Mouse (Mus musculus) layer of hippocampus, adult 9-11 months (tissue): ENCODE measurements around the gene Arhgef26.

Experiments
- DNase-seq: peaks from one replicate; pipeline ENCODE4 v3.0.0; 2022

The Arhgef26 gene

GRCm38 (mm10) chr3:62452961-62453360 is 114.8 kb downstream of the Arhgef26 start:
- DNase-seq: no peak

- DNase-seq: peak; percentile 25
Measured at GRCm38 (mm10) chr3:62454096-62454495, 116.0 kb downstream of the Arhgef26 start.

GRCm38 (mm10) chr3:62455854-62456253 is 117.7 kb downstream of the Arhgef26 start:
- DNase-seq: peak; percentile 73

- peak; percentile 56 for DNase-seq
Measured at GRCm38 (mm10) chr3:62458284-62459013, 120.3 kb downstream of the Arhgef26 start.

- DNase-seq: no peak
Measured at GRCm38 (mm10) chr3:62459483-62459882, 121.3 kb downstream of the Arhgef26 start.

- DNase-seq: no peak
Measured at GRCm38 (mm10) chr3:62464276-62464675, 126.1 kb downstream of the Arhgef26 start.

- DNase-seq: no peak
Measured at GRCm38 (mm10) chr3:62470179-62470578, 132.0 kb downstream of the Arhgef26 start.

GRCm38 (mm10) chr3:62484340-62484739 is 146.2 kb downstream of the Arhgef26 start:
- DNase-seq: no peak

GRCm38 (mm10) chr3:62492568-62492967 is 154.4 kb downstream of the Arhgef26 start:
- no peak for DNase-seq

- DNase-seq: no peak
Measured at GRCm38 (mm10) chr3:62499327-62499726, 161.2 kb downstream of the Arhgef26 start.

GRCm38 (mm10) chr3:62505166-62505900 is 167.2 kb downstream of the Arhgef26 start:
- DNase-seq: no peak

- DNase-seq: peak; percentile 98
Measured at GRCm38 (mm10) chr3:62506488-62507205, 168.5 kb downstream of the Arhgef26 start, which contains the start of gene Dhx36. TSS of gene Dhx36 (minus strand) at chr3:62507004.

GRCm38 (mm10) chr3:62507206-62507647 is 169.1 kb downstream of the Arhgef26 start:
- no peak for DNase-seq
